Mouse (Mus musculus): ENCODE data around the gene Zbtb20. TPM values are rescaled to one million over a fixed set of nuclear protein-coding genes. Genes with fewer than 3 reads are reported as not detected.

Gene Zbtb20
- total and polyA plus RNA-seq, 3 experiments: 31.1 to 199 (median 161) TPM

DNA sequence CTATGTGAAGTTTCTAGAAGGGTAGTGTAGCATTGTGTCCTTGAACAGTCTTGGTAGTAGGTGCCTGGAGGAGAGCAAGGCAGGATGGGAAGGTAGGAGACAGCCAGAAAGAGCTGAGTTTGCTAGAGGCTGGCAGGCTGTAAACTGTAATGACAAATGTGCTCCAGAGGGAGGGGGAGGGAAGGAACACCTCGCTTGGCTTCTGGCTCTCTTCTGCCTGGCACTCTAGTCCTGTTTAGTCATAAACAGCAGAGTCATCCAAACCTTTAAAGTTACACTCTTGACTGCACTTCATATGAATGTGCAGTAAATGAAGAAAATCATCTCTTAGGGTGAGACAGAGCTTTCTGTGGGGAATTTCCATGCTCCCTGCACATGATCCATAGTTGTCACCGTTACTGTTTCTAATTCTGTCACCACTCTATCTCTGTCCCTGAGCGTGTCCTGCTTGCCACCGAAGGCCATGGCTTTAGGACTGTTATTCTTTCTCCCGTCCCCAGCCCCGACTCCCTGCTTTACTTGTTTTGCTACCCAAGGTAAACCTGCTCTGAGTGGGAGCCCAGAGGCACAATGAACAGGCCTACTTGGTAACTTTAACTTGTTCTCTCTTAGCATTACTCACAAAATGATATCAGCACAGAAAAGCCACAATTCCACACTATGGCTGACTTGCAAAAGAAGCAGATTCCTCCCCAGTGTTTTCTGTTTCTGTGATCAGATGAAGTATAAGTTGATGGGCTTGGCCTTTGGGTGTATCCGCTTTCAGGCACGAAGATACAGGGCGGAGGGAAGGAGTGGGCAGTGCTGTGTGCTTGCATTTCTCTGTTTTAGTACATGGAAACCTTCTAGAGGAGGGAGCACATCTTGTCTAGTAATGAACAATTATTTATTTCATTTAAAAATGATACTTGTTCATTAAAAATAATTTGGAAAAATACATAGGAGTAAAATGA lies 427.8 kb downstream of the Zbtb20 start:
- intact Hi-C loops (cut with DNase I): loop anchor here (1.0 kb wide), 1 partner anchor 60 kb away; no protein-coding TSS in a partner anchor
- 42% methylated on average over 9 of the region's 9 CpGs for WGBS
- Histone ChIP-seq H3K27me3 (ENCODE audit: control insufficient read depth, insufficient read depth, low read length) (no peaks in the 10 kb centered on the region), H3K27ac (peak overlapping the region; percentile 83), H3K36me3 (ENCODE audit: control insufficient read depth, insufficient read depth, low read length) (peaks cover 8% of the 10 kb centered on the region), H3K4me1 (ENCODE audit: control insufficient read depth, insufficient read depth, low read length) (peaks cover 8% of the 10 kb centered on the region), H3K79me2 (replicated peaks; ENCODE audit: control insufficient read depth, insufficient read depth, low read length) (no peaks in the 10 kb centered on the region), H3K4me3 (no peak overlapping the region), H3K9ac (ENCODE audit: low read depth, low read length) (peak overlapping the region; percentile 57)
- DNase-seq: peak; percentile 44 to 67
- TF ChIP-seq EP300 (IDR thresholded peaks at IDR 0.05; ENCODE audit: insufficient read depth, low read depth, low read length) (no peak), CTCF (IDR thresholded peaks at IDR 0.05) (peak; percentile 40)

DNA sequence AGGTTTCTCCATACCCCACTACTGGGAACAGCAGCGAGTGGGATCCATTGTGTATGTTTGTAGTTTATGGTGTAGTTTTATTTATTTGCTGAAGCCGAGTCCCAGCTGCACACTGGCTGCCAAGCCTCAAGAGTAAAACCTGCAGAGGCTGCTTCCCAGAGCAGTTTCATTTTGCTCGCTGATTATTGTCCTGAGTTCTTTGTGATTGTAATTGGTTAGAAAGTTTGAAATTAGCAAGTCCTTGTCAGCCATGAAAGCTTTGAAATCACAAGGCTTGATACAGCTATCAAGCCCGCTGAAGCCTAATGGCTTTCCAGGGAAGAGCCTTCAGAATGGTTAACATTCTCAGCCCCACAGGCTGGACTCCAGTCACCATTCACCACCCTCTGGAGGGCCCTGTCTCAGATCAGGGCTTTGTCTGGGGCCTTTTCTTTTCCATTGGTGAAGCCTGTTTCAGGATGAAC lies 434.3 kb downstream of the Zbtb20 start:
- intact Hi-C loops (cut with DNase I): no loop called here
- Histone ChIP-seq H3K79me2 (replicated peaks; ENCODE audit: control insufficient read depth, insufficient read depth, low read length) (no peaks in the 10 kb centered on the region), H3K27me3 (ENCODE audit: control insufficient read depth, insufficient read depth, low read length) (no peaks in the 10 kb centered on the region), H3K4me3 (no peak overlapping the region), H3K9ac (ENCODE audit: low read depth, low read length) (peak overlapping the region; percentile 48), H3K4me1 (ENCODE audit: control insufficient read depth, insufficient read depth, low read length) (peaks cover 2% of the 10 kb centered on the region; the same call in 1 of the 2 replicates), H3K36me3 (ENCODE audit: control insufficient read depth, insufficient read depth, low read length) (no peaks in the 10 kb centered on the region; the same call in none of the 2 replicates), H3K27ac (peak overlapping the region; percentile 54)
- TF ChIP-seq POLR2A (IDR thresholded peaks at IDR 0.05; ENCODE audit: insufficient read depth, low read depth, low read length) (no peak), EP300 (IDR thresholded peaks at IDR 0.05; ENCODE audit: insufficient read depth, low read depth, low read length) (no peak), CTCF (IDR thresholded peaks at IDR 0.05) (no peak)
- WGBS: 58% methylated on average over 4 of the region's 4 CpGs
- no peak for DNase-seq

DNA sequence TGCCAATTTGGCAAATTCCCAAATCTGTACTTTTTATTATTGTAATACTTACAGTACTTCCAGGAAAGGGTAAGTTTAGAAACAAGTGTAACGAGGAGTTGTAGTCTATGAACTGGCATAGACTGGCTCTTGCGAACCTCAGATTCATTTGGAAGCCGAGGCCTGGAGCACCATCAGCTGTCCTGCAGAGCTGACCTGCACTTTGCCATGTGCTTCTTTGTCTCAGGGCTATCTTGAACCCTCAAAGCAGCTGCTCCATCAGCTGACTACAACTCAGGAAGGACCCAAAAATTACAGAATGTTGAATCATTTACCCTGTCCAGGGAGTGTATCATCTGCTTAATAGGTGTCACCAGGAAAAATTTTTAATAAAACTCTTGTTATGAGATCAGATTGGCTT lies 448.3 kb downstream of the Zbtb20 start:
- H3K36me3 ChIP-seq (ENCODE audit: control insufficient read depth, insufficient read depth, low read length): no peaks in the 10 kb centered on the region
- 55% methylated on average over 3 of the region's 3 CpGs for WGBS
- H3K4me1 ChIP-seq (ENCODE audit: control insufficient read depth, insufficient read depth, low read length): peaks cover 2% of the 10 kb centered on the region
- H3K27ac ChIP-seq: no peak overlapping the region
- H3K4me3 ChIP-seq: no peak overlapping the region
- no peaks in the 10 kb centered on the region for H3K27me3 ChIP-seq (ENCODE audit: control insufficient read depth, insufficient read depth, low read length)
- no peak overlapping the region for H3K9ac ChIP-seq (ENCODE audit: low read depth, low read length)
- TF ChIP-seq EP300 (IDR thresholded peaks at IDR 0.05; ENCODE audit: insufficient read depth, low read depth, low read length) (no peak), POLR2A (IDR thresholded peaks at IDR 0.05; ENCODE audit: insufficient read depth, low read depth, low read length) (no peak), CTCF (IDR thresholded peaks at IDR 0.05) (no peak)
- no peak for DNase-seq
- no peaks in the 10 kb centered on the region for H3K79me2 ChIP-seq (replicated peaks; ENCODE audit: control insufficient read depth, insufficient read depth, low read length)
- intact Hi-C loops (cut with DNase I): no loop called here

DNA sequence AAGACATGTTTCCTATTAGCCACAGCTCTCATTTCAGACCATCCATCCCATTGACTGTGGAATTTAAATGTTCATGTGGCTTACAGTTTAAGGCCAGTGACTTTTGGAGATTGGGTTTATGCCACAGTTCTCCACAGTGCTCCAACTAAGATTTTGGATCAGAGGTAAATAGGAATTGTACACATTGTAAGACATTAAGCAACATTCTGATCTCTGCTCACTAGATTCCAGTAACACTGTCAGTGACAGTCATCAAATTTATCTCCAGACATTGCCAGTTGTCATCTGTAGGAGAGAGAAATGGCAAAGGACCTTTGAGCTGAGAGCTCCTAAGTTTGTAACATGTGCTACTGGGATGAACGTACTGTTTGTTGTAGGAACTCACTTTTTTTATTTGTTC lies 452.5 kb downstream of the Zbtb20 start:
- Histone ChIP-seq H3K36me3 (ENCODE audit: control insufficient read depth, insufficient read depth, low read length) (peaks cover 2% of the 10 kb centered on the region; the same call in 1 of the 2 replicates), H3K4me1 (ENCODE audit: control insufficient read depth, insufficient read depth, low read length) (peaks cover 3% of the 10 kb centered on the region), H3K79me2 (replicated peaks; ENCODE audit: control insufficient read depth, insufficient read depth, low read length) (no peaks in the 10 kb centered on the region), H3K27me3 (ENCODE audit: control insufficient read depth, insufficient read depth, low read length) (no peaks in the 10 kb centered on the region), H3K4me3 (no peak overlapping the region), H3K27ac (no peak overlapping the region), H3K9ac (ENCODE audit: low read depth, low read length) (no peak overlapping the region)
- intact Hi-C loops (cut with DNase I): no loop called here
- TF ChIP-seq EP300 (IDR thresholded peaks at IDR 0.05; ENCODE audit: insufficient read depth, low read depth, low read length) (no peak), POLR2A (IDR thresholded peaks at IDR 0.05; ENCODE audit: insufficient read depth, low read depth, low read length) (no peak), CTCF (IDR thresholded peaks at IDR 0.05) (no peak)
- DNase-seq: no peak
- 93% methylated on average over 1 of the region's 1 CpGs for WGBS

DNA sequence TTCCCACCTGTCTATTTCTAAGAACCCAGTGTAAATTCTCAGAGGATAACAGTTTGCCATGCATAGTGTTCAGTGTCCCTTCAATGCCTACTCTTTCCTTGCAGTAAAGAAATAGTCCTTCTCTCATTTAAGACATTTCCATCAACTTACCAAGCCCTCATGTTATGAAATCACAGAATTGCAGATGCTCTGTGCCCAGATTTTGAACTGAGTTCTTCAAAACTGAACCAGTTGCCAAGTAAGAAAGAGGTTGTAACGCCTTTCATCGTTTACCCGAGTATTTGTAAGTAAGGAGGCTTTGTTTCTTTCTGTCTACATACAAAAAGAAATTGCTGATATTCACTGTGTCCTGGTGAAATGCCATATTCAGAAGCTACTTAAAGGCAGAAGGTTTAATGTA lies 454.5 kb downstream of the Zbtb20 start:
- no peak for TF ChIP-seq POLR2A (IDR thresholded peaks at IDR 0.05; ENCODE audit: insufficient read depth, low read depth, low read length)
- TF ChIP-seq CTCF (IDR thresholded peaks at IDR 0.05): no peak
- no peak for TF ChIP-seq EP300 (IDR thresholded peaks at IDR 0.05; ENCODE audit: insufficient read depth, low read depth, low read length)
- no peak overlapping the region for H3K9ac ChIP-seq (ENCODE audit: low read depth, low read length)
- 84% methylated on average over 3 of the region's 3 CpGs for WGBS
- no peak for DNase-seq
- no peaks in the 10 kb centered on the region for H3K27me3 ChIP-seq (ENCODE audit: control insufficient read depth, insufficient read depth, low read length)
- H3K4me1 ChIP-seq (ENCODE audit: control insufficient read depth, insufficient read depth, low read length): peaks cover 4% of the 10 kb centered on the region
- no peak overlapping the region for H3K4me3 ChIP-seq
- H3K36me3 ChIP-seq (ENCODE audit: control insufficient read depth, insufficient read depth, low read length): peaks cover 12% of the 10 kb centered on the region
- intact Hi-C loops (cut with DNase I): loop anchor here (5.0 kb wide), 1 partner anchor 78 kb away; no protein-coding TSS in a partner anchor
- no peak overlapping the region for H3K27ac ChIP-seq
- no peaks in the 10 kb centered on the region for H3K79me2 ChIP-seq (replicated peaks; ENCODE audit: control insufficient read depth, insufficient read depth, low read length)

DNA sequence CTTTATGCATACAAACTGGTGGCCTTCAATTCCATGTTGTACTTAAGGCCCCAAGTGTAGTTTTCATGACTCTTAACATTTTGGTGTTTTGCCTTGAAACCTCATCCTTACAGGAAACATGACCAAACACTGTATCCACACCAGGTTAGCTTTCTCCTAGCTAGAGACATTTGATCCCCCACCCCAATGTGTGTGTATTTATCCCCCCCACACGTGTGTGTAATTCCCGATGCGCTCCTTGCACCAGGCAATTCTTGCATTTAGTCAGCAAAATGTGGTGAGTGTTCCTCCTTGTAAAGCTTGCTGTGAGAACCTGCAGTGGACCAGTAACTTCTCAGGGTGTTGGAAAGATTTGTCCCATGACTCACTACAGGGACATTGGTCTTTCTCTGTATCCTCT lies 455.8 kb downstream of the Zbtb20 start:
- no peaks in the 10 kb centered on the region for H3K79me2 ChIP-seq (replicated peaks; ENCODE audit: control insufficient read depth, insufficient read depth, low read length)
- no peak for TF ChIP-seq CTCF (IDR thresholded peaks at IDR 0.05)
- no peak for TF ChIP-seq POLR2A (IDR thresholded peaks at IDR 0.05; ENCODE audit: insufficient read depth, low read depth, low read length)
- no peak for TF ChIP-seq EP300 (IDR thresholded peaks at IDR 0.05; ENCODE audit: insufficient read depth, low read depth, low read length)
- no peak for DNase-seq
- H3K36me3 ChIP-seq (ENCODE audit: control insufficient read depth, insufficient read depth, low read length): peaks cover 19% of the 10 kb centered on the region
- no peaks in the 10 kb centered on the region for H3K27me3 ChIP-seq (ENCODE audit: control insufficient read depth, insufficient read depth, low read length)
- H3K4me3 ChIP-seq: no peak overlapping the region
- peaks cover 10% of the 10 kb centered on the region for H3K4me1 ChIP-seq (ENCODE audit: control insufficient read depth, insufficient read depth, low read length)
- intact Hi-C loops (cut with DNase I): loop anchor here (5.0 kb wide), 1 partner anchor 79 kb away; no protein-coding TSS in a partner anchor
- no peak overlapping the region for H3K9ac ChIP-seq (ENCODE audit: low read depth, low read length)
- WGBS: 92% methylated on average over 3 of the region's 3 CpGs
- H3K27ac ChIP-seq: no peak overlapping the region

Data from heart, adult 2 months (tissue).